Comparison of ENCODE assay signal across 14 mouse cellular contexts in the genomic region with DNA sequence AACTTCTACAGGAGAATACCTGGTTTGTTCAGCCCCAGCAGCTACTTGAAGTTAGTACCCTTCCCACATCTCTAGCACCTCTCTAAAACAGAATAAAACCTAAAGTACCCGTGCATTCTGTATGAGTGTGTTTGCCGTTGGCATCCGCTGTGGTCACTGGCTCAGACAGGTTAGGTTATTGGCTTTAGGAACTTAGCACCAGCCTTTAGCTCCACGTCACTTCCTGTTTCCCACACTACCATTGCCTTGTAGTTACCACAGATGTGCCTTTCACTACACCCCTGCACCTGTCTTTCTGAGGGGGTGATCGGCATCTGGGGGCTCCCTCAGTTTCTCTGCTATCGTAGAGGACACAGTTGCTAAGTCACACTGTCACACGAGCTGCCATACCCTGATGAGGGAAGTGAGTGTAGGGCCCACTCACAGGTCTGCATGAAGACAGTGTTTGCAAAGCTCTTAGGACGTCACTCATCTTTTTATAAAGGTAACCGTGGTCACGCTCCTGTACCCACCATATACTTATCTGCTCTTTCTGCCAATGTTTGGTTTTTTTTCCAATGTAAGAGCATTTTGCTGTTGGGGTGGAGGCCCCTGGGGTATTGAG. TPM values are rescaled to one million over a fixed set of nuclear protein-coding genes. Genes with fewer than 3 reads are reported as not detected.
DNase-seq lines count a peak whose midpoint lies in the region; ATAC-seq lines count a peak whose summit lies in the region.
"Had no signal": no experiment of that assay in that cellular context is flagged by ENCODE, and none has a peak within 500 bp of the region (broad histone marks: within the 10 kb centered on the region; RNA-seq: fewer than 3 reads in every experiment).

No protein-coding gene starts in this region.

- no peak overlapping the region for H3K9ac ChIP-seq in liver, embryonic 13.5 days
- H3K9ac ChIP-seq in intestine, embryonic 15.5 days: no peak overlapping the region
- no peak overlapping the region for H3K9ac ChIP-seq in midbrain, embryonic 15.5 days

- no peak for ATAC-seq in liver, embryonic 13.5 days (ENCODE audit: low read depth)
- peak; percentile 33 for ATAC-seq in common myeloid progenitor, adult 5-6 weeks (replicated peaks; ENCODE audit: low read depth, poor library complexity, severe bottlenecking)
- ATAC-seq in intestine, embryonic 15.5 days: no peak
- ATAC-seq in midbrain, embryonic 15.5 days (replicated peaks): no peak
- ATAC-seq: intestine, postnatal 0 days had no signal

- H3K4me1 ChIP-seq in liver, embryonic 13.5 days (replicated peaks): peaks cover 43% of the 10 kb centered on the region
- no peaks in the 10 kb centered on the region for H3K4me1 ChIP-seq in intestine, embryonic 15.5 days (replicated peaks)
- no peaks in the 10 kb centered on the region for H3K4me1 ChIP-seq in midbrain, embryonic 15.5 days
- H3K4me1 ChIP-seq: hindbrain, embryonic 10.5 days had no signal

- H3K27me3 ChIP-seq in liver, embryonic 13.5 days: no peaks in the 10 kb centered on the region
- no peaks in the 10 kb centered on the region for H3K27me3 ChIP-seq in intestine, embryonic 15.5 days (replicated peaks)
- H3K27me3 ChIP-seq in midbrain, embryonic 15.5 days (replicated peaks): no peaks in the 10 kb centered on the region

- H3K4me3 ChIP-seq in liver, embryonic 13.5 days (replicated peaks): no peak overlapping the region
- H3K4me3 ChIP-seq in intestine, embryonic 15.5 days (replicated peaks): no peak overlapping the region
- H3K4me3 ChIP-seq in midbrain, embryonic 15.5 days: no peak overlapping the region
- H3K4me3 ChIP-seq: hindbrain, embryonic 10.5 days; megakaryocyte, embryonic 14.5 days had no signal

- H3K27ac ChIP-seq in liver, embryonic 13.5 days: peak overlapping the region; percentile 58
- H3K27ac ChIP-seq in intestine, embryonic 15.5 days: no peak overlapping the region
- no peak overlapping the region for H3K27ac ChIP-seq in midbrain, embryonic 15.5 days
- H3K27ac ChIP-seq: hindbrain, embryonic 10.5 days; stomach, postnatal 0 days had no signal

- H3K9me3 ChIP-seq in liver, embryonic 13.5 days (replicated peaks): no peaks in the 10 kb centered on the region
- H3K9me3 ChIP-seq in intestine, embryonic 15.5 days: no peaks in the 10 kb centered on the region
- H3K9me3 ChIP-seq in midbrain, embryonic 15.5 days: no peaks in the 10 kb centered on the region
- H3K9me3 ChIP-seq: hindbrain, embryonic 10.5 days; megakaryocyte, embryonic 14.5 days had no signal

- WGBS in liver, embryonic 13.5 days (ENCODE audit: insufficient replicate concordance): 40% methylated on average over 10 of the region's 10 CpGs
- 87% methylated on average over 10 of the region's 10 CpGs for WGBS in intestine, embryonic 15.5 days
- 95% methylated on average over 10 of the region's 10 CpGs for WGBS in midbrain, embryonic 15.5 days

- no peak overlapping the region for H3K4me2 ChIP-seq in liver, embryonic 13.5 days
- H3K4me2 ChIP-seq in intestine, embryonic 15.5 days (replicated peaks): no peak overlapping the region
- H3K4me2 ChIP-seq in midbrain, embryonic 15.5 days: no peak overlapping the region

- H3K36me3 ChIP-seq in liver, embryonic 13.5 days: peaks cover 73% of the 10 kb centered on the region
- 0 out of 2 replicates have a peak, but pooled peaks cover 8% of the 10 kb centered on the region for H3K36me3 ChIP-seq in intestine, embryonic 15.5 days
- H3K36me3 ChIP-seq in midbrain, embryonic 15.5 days (replicated peaks): peaks cover 24% of the 10 kb centered on the region

- DNase-seq in liver, embryonic 13.5 days: no peak
- DNase-seq in liver: no peak
- DNase-seq in natural killer cell, adult 2 months (ENCODE audit: low spot score in 2 of 2): peak; percentile 30 to 43
- DNase-seq in urinary bladder, adult 18-20 months (ENCODE audit: low spot score in 2 of 2): no peak
- DNase-seq: cerebellum, adult 2 months; embryo, embryonic 11 days; lung, adult 2 months had no signal

RNA-seq across cellular contexts. Expression of a gene that starts 32.3 kb away (rescaled TPM):
- polyA plus RNA-seq in liver, embryonic 13.5 days (2015; fragmentation: Nextera tagmentation; extraction: Ambion mirVana): 6.7 and 7.1 TPM in 2 replicates
- 9.3 and 14.0 TPM in 2 replicates for total RNA-seq in common myeloid progenitor, adult 5-6 weeks (2017)
- polyA plus RNA-seq in intestine, embryonic 15.5 days (2015; fragmentation: Nextera tagmentation; extraction: Ambion mirVana): 13.3 and 14.0 TPM in 2 replicates
- 13.8 and 14.5 TPM in 2 replicates for polyA plus RNA-seq in midbrain, embryonic 15.5 days (2015; fragmentation: Nextera tagmentation; extraction: Ambion mirVana)

RNA-seq across cellular contexts. Expression of a gene that starts 32.4 kb away (rescaled TPM):
- polyA plus RNA-seq in liver, embryonic 13.5 days (2015; fragmentation: Nextera tagmentation; extraction: Ambion mirVana): 19.9 and 21.5 TPM in 2 replicates
- 27.9 and 29.5 TPM in 2 replicates for total RNA-seq in common myeloid progenitor, adult 5-6 weeks (2017)
- 36.2 and 38.2 TPM in 2 replicates for polyA plus RNA-seq in intestine, embryonic 15.5 days (2015; fragmentation: Nextera tagmentation; extraction: Ambion mirVana)
- polyA plus RNA-seq in midbrain, embryonic 15.5 days (2015; fragmentation: Nextera tagmentation; extraction: Ambion mirVana): 60.3 and 65.8 TPM in 2 replicates

Comparison
In these comparisons a context has a peak if more than half of its experiments do, and no peak if none do; other contexts are left out.
1. DNase-seq: peak in natural killer cell, adult 2 months (2 of 2); none in liver, embryonic 13.5 days (single experiment), liver (single experiment) and urinary bladder, adult 18-20 months (0 of 2).